Mouse (Mus musculus) MEL-GATA-1-ER (cell line): ENCODE results near the gene Cdk6.
"Not testable (repeated sequence)": the region's sequence is repeated elsewhere in the genome, so short reads cannot be mapped to it uniquely, and the experiment has no call there.

Experiments used
- DNase-seq: peaks from one replicate; pipeline ENCODE4 v3.0.0-alpha.2; 2012; ENCODE audit warnings: low read depth; ENCODE audit errors: extremely low read depth

Gene Cdk6

GRCm38 (mm10) chr5:3344081-3344631, 2.9 kb downstream of the Cdk6 start:
- DNase-seq: no peak

- DNase-seq: not testable (repeated sequence)
Measured at GRCm38 (mm10) chr5:3345540-3345939, 4.3 kb downstream of the Cdk6 start.

GRCm38 (mm10) chr5:3349393-3349792, 8.1 kb downstream of the Cdk6 start:
- DNase-seq: not testable (repeated sequence)

- DNase-seq: not testable (repeated sequence)
Measured at GRCm38 (mm10) chr5:3351836-3352235, 10.6 kb downstream of the Cdk6 start.

GRCm38 (mm10) chr5:3352314-3352713, 11.0 kb downstream of the Cdk6 start:
- no peak for DNase-seq

- DNase-seq: no peak
Measured at GRCm38 (mm10) chr5:3352827-3353226, 11.5 kb downstream of the Cdk6 start.

- peak; percentile 85 for DNase-seq
Measured at GRCm38 (mm10) chr5:3354307-3354706, 13.0 kb downstream of the Cdk6 start.

- DNase-seq: no peak
Measured at GRCm38 (mm10) chr5:3355032-3355536, 13.8 kb downstream of the Cdk6 start.

GRCm38 (mm10) chr5:3355560-3356260, 14.4 kb downstream of the Cdk6 start:
- no peak for DNase-seq

- DNase-seq: no peak
Measured at GRCm38 (mm10) chr5:3356261-3356778, 15.0 kb downstream of the Cdk6 start.

GRCm38 (mm10) chr5:3357496-3357895, 16.2 kb downstream of the Cdk6 start:
- DNase-seq: no peak

- peak; percentile 85 for DNase-seq
Measured at GRCm38 (mm10) chr5:3358687-3359520, 17.6 kb downstream of the Cdk6 start.

- no peak for DNase-seq
Measured at GRCm38 (mm10) chr5:3359914-3360313, 18.6 kb downstream of the Cdk6 start.

- DNase-seq: no peak
Measured at GRCm38 (mm10) chr5:3361252-3361651, 20.0 kb downstream of the Cdk6 start.

- DNase-seq: peak; percentile 87
Measured at GRCm38 (mm10) chr5:3362111-3362510, 20.8 kb downstream of the Cdk6 start.

- DNase-seq: no peak
Measured at GRCm38 (mm10) chr5:3363036-3363983, 22.0 kb downstream of the Cdk6 start.

GRCm38 (mm10) chr5:3367045-3367444, 25.8 kb downstream of the Cdk6 start:
- no peak for DNase-seq

- DNase-seq: no peak
Measured at GRCm38 (mm10) chr5:3369317-3369716, 28.0 kb downstream of the Cdk6 start.

- DNase-seq: no peak
Measured at GRCm38 (mm10) chr5:3371212-3371611, 29.9 kb downstream of the Cdk6 start.

GRCm38 (mm10) chr5:3373170-3373569, 31.9 kb downstream of the Cdk6 start:
- no peak for DNase-seq

GRCm38 (mm10) chr5:3374763-3375162, 33.5 kb downstream of the Cdk6 start:
- DNase-seq: no peak
